Mouse (Mus musculus) mesoderm, embryonic 11.5 days (tissue): ENCODE results near the gene Josd2.

Experiments used
- DNase-seq: peaks from one replicate; pipeline ENCODE4 v3.0.0-alpha.2; 2012; ENCODE audit warnings: low read depth, low spot score

The Josd2 gene

GRCm38 (mm10) chr7:44446070-44446855, 21.5 kb upstream of the Josd2 start:
- no peak for DNase-seq

- DNase-seq = no peak
Measured at GRCm38 (mm10) chr7:44453256-44453655, 14.5 kb upstream of the Josd2 start.

DNA sequence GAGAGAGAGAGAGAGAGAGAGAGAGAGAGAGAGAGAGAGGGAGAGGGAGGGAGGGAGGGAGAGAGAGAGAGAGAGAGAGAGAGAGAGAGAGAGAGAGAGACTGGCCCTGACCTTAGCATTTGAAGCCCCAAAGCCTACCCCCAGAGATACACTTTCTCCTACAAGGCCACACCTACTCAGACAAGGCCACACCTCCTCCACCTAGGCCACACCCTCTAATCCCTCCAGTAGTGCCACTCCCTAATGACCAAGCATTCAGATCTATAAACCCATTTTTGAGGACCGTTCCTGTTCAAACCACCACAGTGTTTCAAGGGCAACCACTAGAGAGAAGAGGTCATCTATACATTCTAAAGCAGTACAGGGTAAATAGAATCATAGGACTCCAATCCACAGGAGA, 11.5 kb upstream of the Josd2 start:
- no peak for DNase-seq

GRCm38 (mm10) chr7:44460067-44460466, 7.7 kb upstream of the Josd2 start:
- no peak for DNase-seq

- no peak for DNase-seq
Measured at GRCm38 (mm10) chr7:44460767-44461502, 6.8 kb upstream of the Josd2 start.

DNA sequence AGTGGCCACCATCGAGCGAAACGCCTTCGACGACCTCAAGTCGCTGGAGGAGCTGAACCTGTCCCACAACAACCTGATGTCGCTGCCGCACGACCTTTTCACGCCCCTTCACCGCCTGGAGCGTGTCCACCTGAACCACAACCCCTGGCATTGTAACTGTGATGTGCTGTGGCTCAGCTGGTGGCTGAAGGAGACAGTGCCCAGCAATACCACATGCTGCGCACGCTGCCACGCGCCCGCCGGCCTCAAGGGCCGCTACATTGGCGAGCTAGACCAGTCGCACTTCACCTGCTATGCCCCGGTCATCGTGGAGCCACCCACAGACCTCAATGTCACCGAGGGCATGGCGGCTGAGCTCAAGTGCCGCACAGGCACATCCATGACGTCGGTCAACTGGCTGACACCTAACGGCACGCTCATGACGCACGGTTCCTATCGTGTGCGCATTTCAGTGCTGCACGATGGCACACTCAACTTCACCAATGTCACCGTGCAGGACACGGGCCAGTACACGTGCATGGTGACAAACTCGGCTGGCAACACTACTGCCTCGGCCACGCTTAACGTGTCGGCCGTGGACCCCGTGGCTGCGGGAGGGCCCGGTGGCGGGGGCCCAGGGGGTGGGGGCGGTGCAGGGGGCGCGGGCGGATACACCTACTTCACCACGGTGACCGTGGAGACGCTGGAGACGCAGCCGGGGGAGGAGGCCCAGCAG, 6.1 kb upstream of the Josd2 start:
- DNase-seq = no peak

DNA sequence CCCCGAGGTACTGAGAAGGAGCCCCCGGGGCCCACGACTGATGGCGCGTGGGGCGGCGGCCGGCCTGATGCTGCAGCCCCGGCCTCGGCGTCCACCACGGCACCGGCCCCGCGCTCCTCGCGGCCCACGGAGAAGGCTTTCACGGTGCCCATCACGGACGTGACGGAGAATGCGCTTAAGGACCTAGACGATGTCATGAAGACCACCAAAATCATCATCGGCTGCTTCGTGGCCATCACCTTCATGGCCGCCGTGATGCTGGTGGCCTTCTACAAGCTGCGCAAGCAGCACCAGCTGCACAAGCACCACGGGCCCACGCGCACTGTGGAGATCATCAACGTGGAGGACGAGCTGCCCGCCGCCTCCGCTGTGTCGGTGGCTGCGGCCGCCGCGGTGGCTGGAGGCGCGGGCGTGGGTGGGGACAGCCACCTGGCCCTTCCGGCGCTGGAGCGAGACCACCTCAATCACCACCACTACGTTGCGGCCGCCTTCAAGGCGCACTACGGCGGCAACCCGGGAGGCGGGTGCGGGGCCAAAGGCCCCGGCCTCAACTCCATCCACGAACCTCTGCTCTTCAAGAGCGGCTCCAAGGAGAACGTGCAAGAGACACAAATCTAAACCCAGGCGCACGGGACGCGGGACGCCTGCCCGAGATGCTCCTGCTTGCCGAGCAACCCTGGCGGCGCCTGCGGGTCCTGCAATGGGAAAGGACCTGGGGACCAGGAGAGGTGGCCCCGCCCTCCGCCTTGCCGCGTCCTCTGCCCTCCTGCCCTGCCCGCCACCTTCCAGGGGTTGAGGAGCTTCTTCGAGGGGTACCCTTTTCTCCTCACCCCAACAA, 5.3 kb upstream of the Josd2 start:
- DNase-seq = peak; percentile 73

- DNase-seq = no peak
Measured at GRCm38 (mm10) chr7:44463056-44463425, 4.7 kb upstream of the Josd2 start.

DNA sequence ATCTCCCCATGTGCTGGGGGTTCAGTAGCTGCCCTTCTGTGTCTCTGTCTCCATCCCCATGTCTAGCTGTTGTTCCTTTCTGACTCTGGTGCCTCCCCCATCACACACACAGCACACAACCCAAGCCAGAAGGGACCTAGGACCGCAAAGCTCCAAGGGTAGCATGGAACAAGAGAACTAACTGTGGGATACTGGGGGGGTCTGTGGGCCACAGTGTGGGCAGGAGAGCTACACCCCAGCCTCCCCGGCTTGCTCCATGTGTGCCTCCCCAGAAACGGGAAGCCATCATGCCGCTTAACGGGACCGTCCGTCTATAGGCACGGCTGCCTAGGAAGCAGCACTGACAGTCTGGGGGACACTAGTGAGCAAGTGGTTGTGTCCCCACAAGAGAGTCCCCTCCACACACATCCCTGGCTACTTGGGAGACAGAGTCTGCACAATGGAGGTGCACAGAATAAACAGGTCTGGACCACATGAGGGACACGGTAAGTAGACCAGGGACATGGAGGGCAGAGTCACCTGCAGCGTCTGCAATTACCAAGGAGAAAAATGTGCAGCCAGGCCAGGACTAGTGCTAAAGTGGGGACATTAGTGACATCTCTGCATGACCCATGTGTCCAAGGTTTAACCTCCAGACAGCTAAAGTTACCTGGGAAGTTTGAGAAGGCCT, 4.1 kb upstream of the Josd2 start:
- no peak for DNase-seq

- no peak for DNase-seq
Measured at GRCm38 (mm10) chr7:44464511-44464910, 3.3 kb upstream of the Josd2 start.

DNA sequence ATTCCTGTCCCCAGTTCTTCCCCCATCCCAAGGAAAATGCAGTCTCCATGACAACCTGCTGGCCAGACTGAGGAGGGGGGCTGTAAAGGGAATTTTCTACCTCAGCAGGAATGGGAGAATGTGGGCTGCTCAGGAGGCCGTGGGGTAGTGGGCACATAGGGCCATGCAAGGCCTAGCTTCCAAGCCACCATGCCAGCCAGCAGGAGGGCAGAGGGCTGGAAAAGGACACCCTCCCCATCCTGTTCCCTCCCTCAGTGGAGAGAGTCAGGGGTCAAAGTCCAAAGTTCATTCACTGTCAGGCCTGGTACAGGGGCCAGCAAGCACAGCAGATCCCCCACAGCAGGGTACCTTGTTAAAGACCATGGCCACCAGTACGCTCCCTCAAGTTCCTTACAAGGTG, 2.7 kb upstream of the Josd2 start, which contains the start of gene Aspdh:
TSS of gene Aspdh (plus strand) at position 281 of the 400 bp plus-strand sequence.
- no peak for DNase-seq

GRCm38 (mm10) chr7:44466006-44466887, 1.5 kb upstream of the Josd2 start:
- no peak for DNase-seq

GRCm38 (mm10) chr7:44466888-44467311, 880 bp upstream of the Josd2 start:
- no peak for DNase-seq

GRCm38 (mm10) chr7:44468644-44469285, 985 bp downstream of the Josd2 start:
- no peak for DNase-seq

DNA sequence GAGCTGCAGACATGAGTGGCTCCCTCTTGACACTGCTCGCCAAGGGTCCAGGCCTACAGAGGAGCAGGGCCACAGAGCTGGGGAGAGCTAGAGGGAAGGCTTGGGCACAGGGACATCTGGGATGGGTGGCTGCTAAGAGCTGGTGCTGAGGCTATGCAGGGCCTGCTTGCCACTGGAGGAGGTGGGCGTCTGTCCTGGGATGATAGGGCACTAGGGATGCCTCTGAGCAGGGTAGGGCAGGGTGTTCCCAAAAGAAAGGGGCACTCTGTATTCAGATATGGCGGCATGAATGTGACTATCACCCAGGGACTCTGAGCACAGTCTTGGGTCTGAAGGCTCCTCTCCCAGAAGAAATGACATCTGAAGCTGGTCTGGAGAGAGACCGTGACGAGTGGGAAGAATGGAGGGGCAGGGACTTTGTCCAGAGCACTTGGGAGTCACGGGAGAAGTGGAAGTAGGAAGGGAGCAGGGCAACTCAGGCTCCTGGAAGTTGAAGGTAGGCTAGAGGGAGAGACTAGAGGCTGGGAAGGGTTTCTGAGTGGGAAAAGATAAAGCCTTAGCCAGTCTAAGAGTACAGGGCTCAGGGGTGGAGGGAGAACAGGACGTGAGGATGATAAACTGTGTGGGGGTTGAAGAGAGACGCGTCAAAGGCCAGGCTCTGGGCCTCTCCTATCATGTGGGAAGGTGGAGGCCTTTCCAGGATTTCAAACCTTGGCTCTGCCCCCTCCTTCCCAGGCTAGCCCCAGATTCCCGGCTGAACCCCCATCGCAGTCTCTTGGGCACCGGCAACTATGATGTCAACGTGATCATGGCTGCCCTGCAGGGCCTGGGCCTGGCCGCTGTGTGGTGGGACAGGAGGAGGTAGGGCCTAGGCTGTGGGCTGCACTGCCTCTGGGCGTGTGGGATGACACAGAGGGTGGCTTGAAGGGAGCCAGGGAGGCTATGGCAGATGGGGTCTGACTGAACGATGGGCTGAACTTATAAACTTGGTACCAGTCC, 2.2 kb downstream of the Josd2 start:
- no peak for DNase-seq

GRCm38 (mm10) chr7:44470696-44471612, 3.2 kb downstream of the Josd2 start:
- no peak for DNase-seq
